Mouse (Mus musculus): Measurements from ENCODE around the gene Tspyl4.
A peak's percentile ranks its signal among the peaks of the same experiment; 100 is the strongest.
"Not testable (repeated sequence)": the region's sequence is repeated elsewhere in the genome, so short reads cannot be mapped to it uniquely, and the experiment has no call there.

Gene Tspyl4

DNA sequence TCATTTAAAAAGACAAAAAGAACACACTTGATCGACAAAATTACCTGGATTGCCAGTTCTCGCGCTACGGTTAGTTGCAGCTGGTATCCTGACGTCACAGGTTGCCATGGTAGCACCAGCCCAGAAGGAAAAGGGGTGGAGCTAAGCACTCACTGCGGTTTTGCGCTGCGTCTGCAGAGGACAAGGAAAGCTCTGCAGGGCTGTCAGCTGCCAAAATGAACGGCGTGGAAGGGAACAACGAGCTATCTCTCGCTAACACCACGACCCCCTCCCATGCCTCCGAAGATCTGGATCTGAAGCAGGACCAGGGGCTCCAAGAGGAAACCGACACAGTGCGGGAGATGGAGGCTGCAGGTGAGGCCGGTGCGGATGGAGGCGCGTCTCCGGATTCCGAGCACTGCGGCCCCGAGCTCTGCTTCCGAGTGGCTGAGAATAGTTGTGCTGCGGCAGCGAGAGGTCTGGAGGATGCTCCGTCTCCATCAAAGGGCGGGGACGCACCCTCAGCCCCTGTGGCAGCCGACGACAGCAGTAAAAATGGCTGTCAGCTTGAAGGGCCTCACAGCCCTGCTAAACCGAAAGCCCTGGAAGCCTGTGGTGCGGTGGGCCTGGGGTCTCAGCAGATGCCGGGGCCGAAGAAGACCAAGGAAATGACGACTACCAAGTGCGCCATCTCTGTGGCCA is at the start of gene Tspyl4:
TSS of gene Tspyl4 (plus strand) at position 144 of the 681 bp plus-strand sequence.
- DNase-seq: peak; percentile 93

DNA sequence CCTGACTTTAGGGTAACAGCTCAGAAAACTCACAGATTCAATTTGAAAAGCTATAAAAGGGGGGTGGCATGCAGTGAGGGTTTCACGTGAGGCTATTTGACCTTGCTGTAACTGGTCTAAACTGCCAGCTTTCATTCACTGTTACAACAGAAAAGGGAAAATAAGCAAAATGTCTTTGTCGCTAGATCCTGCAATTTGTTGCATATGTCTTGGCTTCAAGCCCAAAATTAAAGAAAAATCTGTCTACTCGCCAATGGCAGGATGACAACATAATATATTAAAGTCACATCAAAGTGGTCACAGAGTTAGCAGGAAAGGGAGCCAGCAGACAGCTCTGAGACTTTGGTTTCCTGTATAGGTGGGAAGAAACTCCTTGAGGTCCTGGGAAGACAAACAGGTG is 49.5 kb upstream of the Tspyl4 start:
- DNase-seq: no peak

DNA sequence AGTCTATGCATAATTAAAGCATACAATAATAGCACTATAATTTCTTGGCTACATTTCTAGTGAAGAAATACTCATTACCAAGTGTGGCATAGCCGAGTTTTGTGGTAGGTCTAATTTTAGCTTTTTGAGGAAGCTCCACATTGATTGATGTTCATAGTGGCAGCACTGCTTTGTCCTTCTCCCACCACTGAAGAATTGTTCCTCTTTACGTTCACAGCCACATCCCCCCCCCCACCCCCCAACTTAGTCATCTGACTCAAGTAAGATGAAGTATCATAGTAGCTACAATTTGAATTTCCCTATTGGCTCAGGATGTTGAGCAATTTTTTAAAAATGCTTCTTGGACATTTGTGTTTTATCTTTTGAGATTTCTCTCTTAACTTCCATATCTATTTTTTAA is 47.6 kb upstream of the Tspyl4 start:
- no peak for DNase-seq

DNA sequence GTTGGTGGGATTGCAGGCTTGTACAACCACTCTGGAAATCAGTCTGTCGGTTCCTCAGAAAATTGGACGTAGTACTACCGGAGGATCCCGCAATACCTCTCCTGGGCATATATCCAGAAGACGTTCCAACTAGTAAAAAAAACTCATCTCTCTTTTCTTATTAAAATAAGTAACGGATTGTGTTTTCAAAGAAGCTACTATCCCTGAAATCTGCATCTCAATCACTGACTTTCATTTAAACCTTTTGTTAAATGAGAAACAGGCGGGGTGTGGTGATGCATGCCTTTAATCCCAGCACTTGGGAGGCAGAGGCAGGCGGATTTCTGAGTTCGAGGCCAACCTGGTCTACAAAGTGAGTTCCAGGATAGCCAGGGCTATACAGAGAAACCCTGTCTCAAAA is 44.4 kb upstream of the Tspyl4 start:
- DNase-seq: not testable (repeated sequence)

DNA sequence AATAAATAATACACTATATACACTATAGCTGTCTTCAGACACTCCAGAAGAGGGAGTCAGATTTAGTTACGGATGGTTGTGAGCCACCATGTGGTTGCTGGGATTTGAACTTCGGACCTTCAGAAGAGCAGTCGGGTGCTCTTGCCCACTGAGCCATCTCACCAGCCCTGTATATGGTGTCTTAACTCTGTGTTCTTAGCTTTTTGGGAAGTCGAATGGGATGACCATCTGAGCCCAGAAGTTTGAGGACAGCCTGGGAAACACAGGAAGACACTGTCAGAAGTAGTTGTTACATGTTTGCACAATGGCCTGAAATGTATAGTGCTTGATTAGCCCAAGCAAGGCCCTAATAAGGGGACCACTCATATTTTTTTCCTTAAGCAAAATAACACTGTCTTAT is 32.1 kb upstream of the Tspyl4 start:
- no peak for DNase-seq

DNA sequence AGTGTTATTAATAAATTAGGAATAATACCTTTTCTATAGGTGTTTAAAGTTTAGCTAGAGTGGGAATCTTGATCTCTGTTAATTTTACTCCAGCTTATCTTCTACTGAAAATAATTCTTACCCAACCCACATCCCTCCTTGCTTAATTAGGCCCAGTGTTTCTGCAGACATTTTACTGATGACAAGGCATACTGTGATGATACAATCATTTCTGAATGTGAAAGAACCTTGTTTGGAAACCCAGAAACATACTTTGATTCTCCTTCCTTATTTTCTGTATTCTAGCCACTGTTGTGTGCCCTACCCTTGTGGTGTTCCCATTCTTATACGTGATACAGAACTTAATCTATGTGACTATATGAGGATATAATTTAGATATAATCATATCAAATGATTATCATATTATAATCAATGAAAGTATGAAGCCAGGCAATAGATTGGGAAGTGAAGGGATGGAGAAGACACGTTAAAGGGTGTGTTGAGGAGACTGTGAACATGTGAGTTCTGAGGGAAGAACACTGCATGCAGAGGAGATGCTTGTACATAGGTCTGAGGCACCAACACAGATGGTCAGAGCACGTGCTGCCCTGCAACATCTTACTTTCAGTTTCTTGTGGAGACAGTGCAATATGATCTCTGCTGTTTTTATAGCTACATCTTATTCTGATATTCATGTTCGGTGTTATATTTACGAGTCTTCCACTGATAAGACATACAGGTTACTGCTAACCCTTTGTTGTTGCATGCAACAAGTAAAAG is 29.8 kb upstream of the Tspyl4 start:
- no peak for DNase-seq

DNA sequence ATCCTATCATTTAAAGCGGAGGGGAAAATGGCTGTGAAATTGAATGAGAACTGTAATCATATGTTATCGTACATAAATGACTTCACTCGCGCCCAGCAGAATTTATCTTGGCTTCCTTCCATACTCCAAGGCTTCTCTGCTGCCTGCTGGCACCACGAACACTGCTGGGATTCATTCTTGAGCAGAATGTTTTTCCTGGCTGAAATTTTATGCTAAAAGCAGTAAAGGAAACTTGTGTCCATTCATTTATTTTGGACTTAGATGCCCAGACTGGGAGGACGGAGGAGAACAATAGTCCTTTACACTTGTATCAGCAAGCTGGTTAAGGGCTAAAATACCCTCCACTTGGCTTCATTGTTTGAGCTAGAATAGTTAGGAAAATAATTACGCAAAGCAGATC is 25.6 kb upstream of the Tspyl4 start:
- DNase-seq: no peak

DNA sequence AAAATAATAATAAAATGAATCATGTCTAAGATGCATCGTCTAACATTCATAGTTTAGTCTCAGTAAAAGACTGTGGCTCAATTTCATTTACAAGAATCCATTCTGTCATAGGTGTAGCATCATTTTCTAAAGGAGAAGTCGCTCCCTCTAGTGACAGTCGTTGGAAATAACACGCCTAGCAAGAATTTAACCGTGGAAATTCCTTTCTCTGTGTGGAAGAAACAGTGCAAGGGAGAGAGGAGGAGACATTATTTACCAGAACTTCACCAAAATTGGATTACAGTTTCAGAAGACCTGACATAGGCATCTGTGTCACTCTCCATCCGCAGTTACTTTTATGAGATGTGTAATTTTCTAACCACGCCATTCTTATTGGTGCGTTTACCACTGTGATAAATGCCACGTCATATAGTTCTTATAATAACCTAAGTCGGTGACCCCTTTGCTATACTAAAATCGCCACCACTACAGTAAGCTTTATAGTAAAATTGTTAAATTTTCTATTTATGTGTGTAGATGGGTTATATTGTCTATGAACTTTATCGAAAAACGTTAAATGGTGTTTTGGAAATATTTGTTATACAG is 16.6 kb upstream of the Tspyl4 start:
- peak; percentile 56 for DNase-seq

DNA sequence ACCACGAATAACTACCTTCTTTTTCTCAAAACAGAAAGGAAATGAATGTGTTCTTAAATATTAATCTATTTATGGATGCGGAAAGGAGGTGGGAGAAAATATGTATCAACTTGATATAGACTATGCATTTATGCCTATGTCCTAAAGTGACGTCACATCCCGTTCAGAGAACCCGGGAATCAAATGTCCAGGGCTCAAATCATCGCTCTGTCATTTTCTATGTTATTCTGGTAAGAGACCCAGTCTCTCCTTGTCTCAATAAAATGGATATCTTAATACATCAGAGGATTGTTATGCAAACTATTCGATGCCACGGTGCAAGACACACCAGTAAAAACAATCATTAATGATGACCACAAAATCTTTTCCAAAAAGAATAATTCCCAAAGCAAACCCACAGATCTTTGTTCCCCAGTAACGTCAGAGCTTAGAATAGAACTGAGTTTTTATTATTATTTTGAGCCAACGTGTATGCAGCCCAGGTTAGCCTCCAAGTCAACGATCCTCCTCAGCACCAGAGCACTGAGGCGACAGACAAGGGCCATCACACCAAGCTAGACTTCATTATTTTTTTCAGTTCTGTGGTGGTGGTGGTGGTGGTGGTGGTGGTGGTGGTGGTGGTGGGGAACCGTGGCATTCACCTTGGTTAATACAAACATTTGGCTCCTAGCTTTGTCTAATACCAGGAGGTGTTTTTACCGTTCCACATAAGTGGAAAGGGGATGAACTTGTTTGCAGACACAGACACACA is 15.9 kb upstream of the Tspyl4 start:
- peak; percentile 24 for DNase-seq

DNA sequence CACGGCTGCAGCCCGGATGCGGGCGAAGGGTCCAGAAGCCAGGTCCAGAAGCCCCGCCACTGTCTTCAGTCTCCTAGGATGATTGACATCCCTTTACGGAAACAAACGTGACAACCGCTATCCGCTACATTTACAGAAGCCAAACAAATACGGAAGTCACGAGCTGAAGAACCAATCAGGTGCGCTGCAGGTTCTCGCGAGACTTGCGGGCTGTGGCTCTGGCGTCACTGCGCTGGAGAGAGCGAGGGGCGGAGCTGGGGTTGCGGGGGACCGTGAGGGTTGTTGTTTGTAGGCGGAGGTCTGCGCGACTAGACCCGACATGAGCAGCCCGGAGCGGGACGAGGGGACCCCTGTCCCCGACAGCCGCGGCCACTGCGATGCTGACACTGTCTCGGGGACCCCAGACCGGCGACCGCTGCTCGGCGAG is 15.3 kb upstream of the Tspyl4 start, which contains the start of gene Tspyl1:
TSS of gene Tspyl1 (plus strand) at position 229 of the 427 bp plus-strand sequence.
- peak; percentile 95 for DNase-seq

DNA sequence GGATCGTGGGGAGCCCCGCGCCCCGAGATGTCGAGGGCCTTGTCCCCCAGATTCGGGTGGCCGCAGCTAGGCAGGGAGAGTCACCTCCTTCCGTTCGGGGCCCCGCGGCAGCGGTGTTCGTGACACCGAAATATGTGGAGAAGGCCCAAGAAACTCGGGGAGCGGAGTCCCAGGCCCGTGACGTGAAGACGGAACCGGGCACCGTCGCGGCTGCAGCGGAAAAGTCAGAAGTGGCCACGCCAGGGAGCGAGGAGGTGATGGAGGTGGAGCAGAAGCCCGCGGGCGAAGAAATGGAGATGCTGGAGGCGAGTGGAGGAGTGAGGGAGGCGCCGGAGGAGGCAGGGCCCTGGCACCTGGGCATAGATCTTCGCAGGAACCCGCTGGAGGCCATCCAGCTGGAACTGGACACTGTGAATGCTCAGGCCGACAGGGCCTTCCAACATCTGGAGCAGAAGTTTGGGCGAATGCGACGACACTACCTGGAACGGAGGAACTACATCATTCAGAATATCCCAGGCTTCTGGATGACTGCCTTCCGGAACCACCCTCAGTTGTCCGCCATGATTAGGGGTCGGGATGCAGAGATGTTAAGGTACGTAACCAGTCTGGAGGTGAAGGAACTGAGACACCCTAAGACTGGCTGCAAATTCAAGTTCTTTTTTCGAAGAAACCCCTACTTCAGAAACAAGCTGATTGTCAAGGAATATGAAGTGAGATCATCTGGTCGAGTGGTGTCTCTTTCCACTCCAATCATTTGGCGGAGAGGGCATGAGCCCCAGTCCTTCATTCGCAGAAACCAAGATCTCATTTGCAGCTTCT is 14.6 kb upstream of the Tspyl4 start:
- DNase-seq: peak; percentile 60

DNA sequence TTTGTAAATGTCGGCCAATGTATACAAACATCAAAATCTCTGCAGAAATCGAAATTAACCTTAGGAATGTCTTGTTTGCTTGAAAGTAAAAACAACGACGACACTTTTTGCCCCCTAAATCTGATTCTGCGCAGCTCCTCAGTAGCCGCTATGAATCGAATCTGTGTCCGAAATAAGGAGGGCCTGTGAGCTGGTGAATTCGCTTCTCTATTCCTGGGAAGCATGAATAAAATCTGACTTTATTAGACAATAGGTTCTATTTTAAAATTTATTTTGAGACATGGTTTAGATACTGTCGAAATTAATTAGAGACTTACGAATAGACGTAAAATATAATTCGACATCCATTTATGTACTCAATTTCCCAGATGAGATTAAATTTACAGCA is 337 bp upstream of the Tspyl4 start:
- peak; percentile 20 for DNase-seq

DNA sequence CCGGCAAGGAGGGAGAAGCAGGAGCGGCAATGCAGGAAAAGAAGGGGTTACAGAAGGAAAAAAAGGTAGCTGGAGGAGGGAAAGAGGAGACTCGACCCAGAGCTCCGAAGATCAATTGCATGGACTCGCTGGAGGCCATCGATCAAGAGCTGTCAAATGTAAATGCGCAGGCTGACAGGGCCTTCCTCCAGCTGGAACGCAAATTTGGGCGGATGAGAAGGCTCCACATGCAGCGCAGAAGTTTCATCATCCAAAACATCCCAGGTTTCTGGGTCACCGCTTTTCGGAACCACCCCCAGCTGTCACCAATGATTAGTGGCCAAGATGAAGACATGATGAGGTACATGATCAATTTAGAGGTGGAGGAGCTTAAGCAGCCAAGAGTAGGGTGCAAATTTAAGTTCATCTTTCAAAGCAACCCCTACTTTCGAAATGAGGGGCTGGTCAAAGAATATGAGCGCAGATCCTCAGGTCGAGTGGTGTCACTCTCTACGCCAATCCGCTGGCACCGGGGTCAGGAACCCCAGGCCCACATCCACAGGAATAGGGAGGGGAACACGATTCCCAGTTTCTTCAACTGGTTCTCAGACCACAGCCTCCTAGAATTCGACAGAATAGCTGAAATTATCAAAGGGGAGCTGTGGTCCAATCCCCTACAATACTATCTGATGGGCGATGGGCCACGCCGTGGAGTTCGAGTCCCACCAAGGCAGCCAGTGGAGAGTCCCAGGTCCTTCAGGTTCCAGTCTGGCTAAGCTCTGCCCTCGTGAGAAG is 925 bp downstream of the Tspyl4 start:
- peak; percentile 39 for DNase-seq

DNA sequence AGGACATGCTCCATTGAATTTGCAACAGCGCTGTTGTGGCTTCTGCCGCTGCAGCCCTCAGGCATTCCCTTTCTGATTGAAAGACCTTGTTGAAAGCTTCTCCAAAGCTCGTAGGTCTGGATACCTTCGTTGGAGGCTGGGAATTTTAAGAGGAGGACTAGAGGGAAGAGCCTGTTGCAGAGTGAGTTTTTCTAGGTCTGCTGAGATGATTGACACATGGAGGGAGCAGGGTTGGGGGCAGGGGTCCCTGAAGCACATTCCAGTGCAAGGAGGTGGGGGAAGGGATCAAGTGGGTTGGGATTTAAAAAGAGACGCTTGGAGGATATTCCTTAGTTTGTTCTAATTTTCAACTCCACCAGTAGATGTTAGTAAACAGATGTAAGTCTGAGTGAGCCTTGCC is 3.1 kb downstream of the Tspyl4 start:
- DNase-seq: no peak

DNA sequence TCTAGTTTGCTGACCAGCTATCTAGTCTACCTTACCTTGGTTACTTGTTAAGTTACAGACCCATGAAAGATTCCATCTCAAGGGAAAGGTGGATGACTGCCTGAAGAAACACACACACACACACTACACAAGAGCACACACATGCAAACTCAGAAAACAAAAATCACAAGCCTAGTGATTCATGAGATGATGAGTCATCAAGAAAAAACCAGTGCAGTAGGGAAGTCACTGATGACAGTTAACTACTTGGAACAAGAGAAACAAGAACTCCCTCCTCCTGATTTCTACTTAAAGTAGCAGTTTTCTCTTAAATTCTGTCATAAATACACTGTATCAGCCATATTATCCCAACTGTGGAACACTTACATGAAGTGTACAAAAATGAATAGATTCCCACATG is 9.8 kb downstream of the Tspyl4 start:
- no peak for DNase-seq

DNA sequence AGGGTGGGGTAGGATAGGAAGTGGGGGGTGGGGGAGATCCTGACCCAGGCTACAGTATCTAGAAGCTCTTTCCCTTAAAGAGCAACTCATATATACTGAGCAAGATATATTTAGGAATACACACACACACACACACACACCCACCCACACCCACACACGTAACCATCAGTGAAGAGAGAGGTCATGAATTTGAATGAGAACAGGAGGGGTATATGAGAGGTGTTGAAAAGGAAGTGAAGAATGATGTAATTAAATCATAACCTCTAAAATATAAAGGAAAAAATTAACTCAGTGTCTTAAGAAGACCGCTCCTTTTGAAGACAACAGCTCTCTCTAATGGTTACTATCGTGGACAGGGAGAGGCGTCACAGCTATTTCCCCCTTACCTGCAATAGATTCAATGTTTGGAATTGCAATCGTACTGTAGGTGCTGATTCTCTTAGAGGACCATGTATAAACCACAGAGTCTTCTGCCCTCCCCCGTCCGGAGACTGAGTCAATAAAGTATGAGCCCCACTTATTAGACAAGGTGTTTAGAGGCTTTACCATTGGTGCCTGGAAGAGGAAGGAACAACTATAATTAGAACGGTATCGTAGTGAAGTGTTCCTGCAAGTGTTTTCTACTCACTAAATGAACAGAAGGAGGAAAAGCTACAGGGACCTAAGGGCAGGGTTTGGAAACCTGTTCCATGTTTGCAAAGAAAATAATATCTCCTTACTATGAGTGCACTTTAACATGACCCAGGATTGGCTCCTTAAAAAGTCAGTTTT is 12.9 kb downstream of the Tspyl4 start:
- no peak for DNase-seq

DNA sequence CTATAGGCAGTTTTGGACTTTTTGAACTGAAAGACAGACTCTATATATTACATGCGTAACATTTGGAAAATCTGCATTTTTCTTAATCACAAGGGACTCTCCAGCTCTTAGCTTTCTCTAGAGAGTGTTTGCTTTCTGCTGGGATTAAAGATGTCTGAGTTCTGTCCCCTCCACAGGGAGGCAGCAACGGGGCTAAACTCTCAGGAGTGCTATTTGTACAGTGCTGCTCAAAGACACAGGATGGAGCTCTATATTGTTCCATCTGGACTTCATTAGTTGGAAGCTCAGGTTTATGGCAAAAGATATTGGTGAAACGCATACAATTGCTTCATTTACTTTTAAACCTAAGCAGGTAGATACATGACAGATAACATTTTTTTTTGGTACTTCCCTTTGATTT is 15.3 kb downstream of the Tspyl4 start:
- no peak for DNase-seq

DNA sequence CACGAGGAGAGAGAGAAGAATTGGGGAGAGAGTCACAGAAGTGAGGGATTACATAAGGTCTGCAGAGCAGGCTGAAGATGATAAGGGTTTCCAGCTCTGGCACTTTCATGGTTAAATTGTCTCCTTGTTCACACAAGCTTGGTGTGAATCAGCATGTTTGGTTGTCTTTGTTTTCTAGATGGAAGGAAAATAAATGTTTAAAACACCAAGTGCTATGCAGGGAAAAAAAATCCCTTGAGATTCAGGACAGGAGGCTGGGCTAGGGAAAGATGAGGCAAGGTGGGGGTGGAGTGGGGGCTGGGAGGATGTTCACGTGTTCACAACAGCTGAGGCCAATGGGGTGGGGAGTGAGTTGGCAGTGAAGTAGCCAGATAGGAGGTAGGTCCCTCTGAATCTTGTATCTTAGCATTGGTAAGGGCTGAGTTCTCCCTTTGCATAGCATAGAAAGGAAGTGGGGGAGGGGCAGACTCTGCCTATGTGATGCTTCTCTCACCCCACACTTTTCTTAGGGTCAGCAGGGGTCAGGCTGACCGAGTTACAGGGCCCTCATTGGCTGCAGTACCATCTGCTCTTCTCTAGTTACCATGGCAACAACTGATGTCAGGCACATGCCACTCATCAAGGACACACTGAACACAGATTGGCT is 19.5 kb downstream of the Tspyl4 start:
- peak; percentile 73 for DNase-seq

DNA sequence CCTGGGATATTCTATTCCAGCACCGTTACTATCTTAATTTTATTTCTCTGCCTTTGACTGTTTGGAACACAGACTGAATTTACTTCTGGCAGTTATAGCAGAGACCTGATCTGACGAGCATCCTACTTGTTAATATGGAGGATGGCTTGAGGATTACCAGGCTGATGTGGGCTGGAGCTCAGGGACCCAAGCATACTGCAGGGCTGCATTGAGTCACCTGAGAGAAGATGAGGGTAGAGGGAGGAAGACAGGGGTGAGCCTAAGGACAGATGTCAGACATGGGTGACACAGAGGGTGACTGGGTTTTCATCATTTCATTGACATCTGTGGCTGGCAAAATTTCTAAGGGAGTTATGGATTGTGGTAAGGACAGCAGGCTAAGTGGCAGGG is 20.0 kb downstream of the Tspyl4 start:
- DNase-seq: no peak

DNA sequence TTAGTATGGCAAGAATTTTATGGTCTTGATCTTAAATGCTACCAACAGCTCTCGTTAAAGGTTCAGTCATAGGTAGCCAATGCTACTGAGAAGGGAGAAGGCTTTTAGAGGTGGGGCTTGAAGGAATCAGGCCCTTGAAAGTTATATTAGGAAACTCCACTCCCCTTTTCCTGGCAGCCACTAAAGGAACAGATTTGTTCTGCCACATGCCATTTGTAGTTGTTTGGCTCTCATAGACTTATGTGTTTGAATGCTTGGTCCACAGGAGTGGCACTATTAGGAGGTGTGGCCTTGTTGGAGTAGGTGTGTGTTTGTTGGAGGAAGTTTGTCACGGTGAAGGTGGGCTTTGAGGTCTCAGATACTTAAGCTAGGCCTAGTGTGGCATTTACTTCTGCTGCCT is 23.6 kb downstream of the Tspyl4 start:
- no peak for DNase-seq
